Mouse (Mus musculus): ENCODE results near the gene Pagr1b.

Gene Pagr1b

DNA sequence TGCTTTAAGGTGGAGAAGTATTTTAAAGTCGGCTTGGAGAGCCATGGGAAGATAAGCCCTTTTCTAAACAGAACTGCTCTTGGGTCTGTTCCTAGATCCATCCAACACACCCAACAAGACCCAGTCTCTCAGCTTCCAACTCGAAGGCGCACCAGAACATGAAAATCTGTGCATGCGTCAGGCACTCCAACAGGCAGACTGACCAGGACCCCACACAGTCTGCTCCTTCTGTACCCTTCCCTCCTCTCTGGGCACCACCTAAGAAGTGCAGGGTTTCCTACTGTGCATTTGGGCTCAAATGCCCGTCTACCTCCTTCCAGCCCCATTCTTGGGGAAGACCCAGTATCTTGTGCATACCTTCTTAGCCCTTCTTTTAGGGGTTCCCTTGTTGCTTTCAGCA, 4.2 kb upstream of the Pagr1b start:
- CTCF ChIA-PET = interaction anchor here (0.5 kb wide), 1 partner anchor 23 kb away, joined by 6 read pairs; no protein-coding TSS in a partner anchor

GRCm38 (mm10) chr7:127020031-127020430, 3.7 kb upstream of the Pagr1b start:
- CTCF ChIA-PET = interaction anchor here (0.5 kb wide), 1 partner anchor 23 kb away, joined by 6 read pairs; no protein-coding TSS in a partner anchor

DNA sequence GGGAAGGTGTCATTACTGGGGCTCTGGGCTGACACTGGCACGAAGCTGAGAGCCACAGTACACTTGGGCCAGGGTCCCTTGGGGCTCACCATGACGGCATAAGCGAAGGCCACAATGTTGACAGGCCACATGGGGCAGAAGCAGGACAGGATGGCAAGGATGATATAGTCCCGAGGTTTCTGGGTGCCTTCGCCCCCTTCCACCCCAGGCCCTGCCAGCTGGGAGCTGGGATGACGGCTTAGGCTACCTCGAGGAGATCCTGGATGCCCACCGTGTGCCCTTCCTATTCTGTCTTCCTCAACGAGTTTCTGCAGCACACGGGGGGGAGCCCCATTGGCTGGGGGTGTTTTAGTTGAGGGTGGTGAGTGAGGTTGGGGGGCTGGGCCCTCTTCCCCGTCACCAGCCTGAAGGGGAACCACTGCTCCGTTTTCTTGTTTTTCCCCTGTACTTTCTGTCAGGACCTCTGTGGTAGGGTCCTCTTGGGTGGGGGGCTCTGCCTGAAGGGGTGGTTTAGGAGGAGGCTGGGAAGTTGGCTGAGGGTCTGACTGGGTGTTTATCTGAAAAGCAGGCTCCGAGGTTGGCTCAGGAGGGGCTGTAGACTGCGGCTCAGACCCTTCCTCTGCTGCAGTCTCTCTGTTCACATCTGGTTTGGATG, 3.1 kb upstream of the Pagr1b start:
- CTCF ChIA-PET = no interaction called here

- CTCF ChIA-PET = interaction anchor here (0.5 kb wide), 1 partner anchor 229 kb away, joined by 3 read pairs; no protein-coding TSS in a partner anchor
These were observed 2.4 kb upstream of the Pagr1b start for GRCm38 (mm10) chr7:127018416-127019305.

DNA sequence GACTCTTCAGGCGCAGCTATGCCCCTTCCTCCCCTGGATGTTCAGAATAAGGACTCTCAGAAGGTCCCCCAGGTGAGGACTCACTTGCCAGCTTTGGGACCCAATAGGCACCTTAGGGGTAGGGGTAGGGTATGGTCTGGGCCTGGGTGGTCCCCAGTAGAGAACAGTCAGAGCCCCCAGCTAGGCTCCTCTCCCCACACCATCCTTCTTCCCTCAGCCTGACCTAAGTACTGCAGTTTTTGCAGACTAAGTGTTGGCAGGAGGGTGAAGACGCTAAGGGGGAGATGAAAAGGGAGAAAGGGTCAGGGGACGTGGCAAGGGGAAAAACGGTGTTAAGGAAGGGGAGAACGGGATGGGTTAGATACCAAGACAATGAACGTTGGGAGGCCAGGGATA, 1.7 kb upstream of the Pagr1b start:
- CTCF ChIA-PET = interaction anchor here (1.1 kb wide), 1 partner anchor 12 kb away, joined by 3 read pairs; no protein-coding TSS in a partner anchor

DNA sequence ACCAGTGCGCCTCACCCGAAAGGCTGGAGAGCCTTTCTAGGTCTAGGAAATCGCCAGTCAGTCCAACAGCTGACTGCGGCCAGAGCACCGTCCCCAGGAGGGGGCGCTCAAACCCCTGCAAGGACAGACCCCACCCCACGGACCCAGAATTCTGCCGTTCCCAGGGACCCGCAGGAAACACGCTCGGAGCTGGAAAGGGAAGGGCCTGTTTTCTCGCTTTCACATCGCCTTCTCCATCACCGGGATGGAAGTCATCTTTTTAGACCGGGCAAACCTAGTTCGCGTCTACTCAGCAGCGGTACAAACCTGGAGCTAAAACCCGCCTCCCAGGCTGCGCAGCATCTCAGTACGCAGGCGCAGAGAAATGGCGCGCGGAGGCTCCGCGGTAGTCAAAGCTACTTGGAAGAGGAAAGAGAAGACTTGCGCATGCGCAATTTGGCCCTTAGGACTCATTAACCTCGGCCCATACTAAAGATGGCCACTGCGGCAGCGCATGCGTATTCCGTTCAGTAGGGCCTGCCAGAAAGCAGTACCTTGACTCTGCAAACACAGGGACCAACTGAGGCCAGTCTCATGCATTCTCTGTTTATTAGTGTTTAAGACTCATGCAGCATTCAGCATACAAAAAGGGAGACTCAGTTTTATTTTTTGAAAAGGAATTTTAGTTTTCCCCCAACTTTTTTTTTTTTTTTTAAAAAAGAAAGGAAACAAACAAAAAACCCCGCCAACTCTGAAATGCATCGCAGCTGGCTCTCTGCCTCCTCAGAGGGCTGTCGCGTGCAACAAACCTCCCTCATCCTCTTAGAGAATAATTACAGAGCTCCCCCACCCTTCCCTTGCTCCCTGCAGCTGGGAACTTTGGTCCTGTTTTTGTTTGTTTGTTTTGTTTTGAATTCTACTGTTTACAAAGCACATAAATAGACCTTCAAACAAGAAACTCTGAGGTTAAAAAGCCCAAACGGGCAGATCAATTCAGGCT, 976 bp upstream of the Pagr1b start, which contains the start of gene Pagr1a:
Pagr1a (minus strand) TSS at position 382 of the 979 bp plus-strand sequence.
- CTCF ChIA-PET = interaction anchor here (0.8 to 1.1 kb wide), 2 partner anchors 11 to 87 kb away, joined by 3 to 4 read pairs; no protein-coding TSS in a partner anchor

GRCm38 (mm10) chr7:127016486-127016938, 228 bp upstream of the Pagr1b start:
- CTCF ChIA-PET = interaction anchor here (0.6 to 0.8 kb wide), 2 partner anchors 87 to 203 kb away, joined by 4 to 14 read pairs; no protein-coding TSS in a partner anchor

DNA sequence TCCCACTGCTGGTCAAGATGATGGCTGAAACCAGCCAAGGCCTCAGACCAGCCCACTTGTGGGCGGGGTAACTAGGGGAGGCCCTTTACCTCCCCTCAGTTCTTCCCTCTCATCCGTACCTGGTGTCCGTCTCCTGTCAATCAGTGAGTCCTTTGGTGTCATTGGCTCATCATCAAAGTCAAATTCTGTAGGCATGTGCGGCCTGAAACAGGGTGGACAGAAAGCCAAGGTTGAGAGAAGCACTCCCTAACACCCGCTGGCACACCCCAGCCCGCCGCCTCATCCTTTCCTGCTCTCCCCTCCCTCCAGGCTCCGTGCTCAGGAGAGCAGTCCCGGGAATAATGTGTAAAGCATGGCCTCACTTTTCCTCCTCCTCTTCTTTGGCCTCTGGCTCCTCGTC, 203 bp downstream of the Pagr1b start:
- CTCF ChIA-PET = interaction anchor here (0.6 to 0.8 kb wide), 2 partner anchors 88 to 203 kb away, joined by 4 to 14 read pairs; no protein-coding TSS in a partner anchor

DNA sequence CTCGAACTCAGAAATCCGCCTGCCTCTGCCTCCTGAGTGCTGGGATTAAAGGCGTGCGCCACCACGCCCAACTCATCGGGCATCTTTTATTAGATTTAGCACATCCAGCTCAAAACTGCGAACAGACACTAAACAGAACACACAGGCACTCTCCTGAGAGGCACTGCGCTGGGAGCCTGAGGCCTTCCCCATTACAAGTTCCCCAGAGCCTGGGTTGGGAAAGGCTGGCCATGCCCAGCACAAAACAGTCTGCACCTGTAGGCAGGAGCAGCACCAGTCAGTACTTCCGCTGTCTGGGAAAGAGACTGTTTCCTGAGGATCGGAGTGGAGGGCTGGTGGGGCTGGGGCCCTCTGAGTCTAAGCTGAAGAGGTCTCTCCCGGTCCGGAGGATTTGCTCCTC, 1.3 kb downstream of the Pagr1b start:
- CTCF ChIA-PET = interaction anchor here (0.5 to 0.6 kb wide), 3 partner anchors 10 to 1123 kb away, joined by 3 to 12 read pairs (median 3); partner anchors contain the start of gene Maz

GRCm38 (mm10) chr7:127014320-127014719, 2.0 kb downstream of the Pagr1b start, which contains the start of gene Mvp:
Mvp (minus strand) TSS chr7:127014621.
- CTCF ChIA-PET = interaction anchor here (0.5 to 0.6 kb wide), 2 partner anchors 9 to 12 kb away, joined by 3 to 12 read pairs; partner anchors contain the start of gene Maz

- CTCF ChIA-PET = no interaction called here
These were observed 2.9 kb downstream of the Pagr1b start for GRCm38 (mm10) chr7:127013385-127013784.

DNA sequence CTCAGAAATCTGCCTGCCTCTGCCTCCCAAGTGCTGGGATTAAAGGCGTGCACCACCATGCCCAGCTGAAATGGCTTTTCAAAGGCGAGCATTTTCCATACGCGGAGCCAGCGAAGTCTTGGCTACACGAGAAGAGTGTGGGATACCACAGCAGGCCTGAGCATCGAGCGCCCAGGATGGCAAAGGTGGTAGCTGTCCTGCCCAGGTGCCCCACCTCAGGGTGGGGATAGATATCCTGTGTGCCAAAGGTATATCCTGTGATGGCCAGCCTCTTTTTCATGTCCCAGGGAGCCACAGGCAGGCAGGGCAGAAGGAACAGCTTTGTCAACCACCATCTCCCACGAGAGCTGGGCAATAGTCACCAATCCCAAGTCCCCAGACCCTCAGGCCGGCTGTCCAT, 3.4 kb downstream of the Pagr1b start:
- CTCF ChIA-PET = interaction anchor here (1.1 kb wide), 1 partner anchor 51 kb away, joined by 7 read pairs; no protein-coding TSS in a partner anchor

DNA sequence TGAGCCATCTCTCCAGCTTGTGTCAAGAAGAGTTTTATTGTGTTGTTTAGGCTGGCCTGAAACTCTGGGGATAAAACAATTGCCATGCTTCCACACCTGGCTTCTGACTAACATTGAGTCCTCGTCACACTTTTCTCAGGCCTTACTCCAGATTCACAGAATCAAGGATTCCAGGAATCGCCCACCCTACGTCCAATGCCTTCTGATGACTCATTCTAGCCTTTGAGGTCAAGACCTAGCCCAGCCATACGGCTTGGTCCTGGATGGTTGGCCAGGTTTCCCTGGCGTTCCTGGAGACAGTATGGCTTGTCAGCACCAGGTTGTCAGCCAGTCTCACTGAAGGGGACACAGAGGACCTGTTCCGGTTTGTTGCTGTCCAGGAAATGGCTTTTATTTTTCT, 3.9 kb downstream of the Pagr1b start:
- CTCF ChIA-PET = interaction anchor here (1.1 kb wide), 1 partner anchor 50 kb away, joined by 7 read pairs; no protein-coding TSS in a partner anchor

- CTCF ChIA-PET = interaction anchor here (0.7 to 1.1 kb wide), 2 partner anchors 15 to 50 kb away, joined by 4 to 7 read pairs; no protein-coding TSS in a partner anchor
These were observed 4.6 kb downstream of the Pagr1b start for GRCm38 (mm10) chr7:127011717-127012116.

GRCm38 (mm10) chr7:127011051-127011450, 5.2 kb downstream of the Pagr1b start:
- CTCF ChIA-PET = interaction anchor here (0.7 kb wide), 1 partner anchor 15 kb away, joined by 4 read pairs; no protein-coding TSS in a partner anchor

DNA sequence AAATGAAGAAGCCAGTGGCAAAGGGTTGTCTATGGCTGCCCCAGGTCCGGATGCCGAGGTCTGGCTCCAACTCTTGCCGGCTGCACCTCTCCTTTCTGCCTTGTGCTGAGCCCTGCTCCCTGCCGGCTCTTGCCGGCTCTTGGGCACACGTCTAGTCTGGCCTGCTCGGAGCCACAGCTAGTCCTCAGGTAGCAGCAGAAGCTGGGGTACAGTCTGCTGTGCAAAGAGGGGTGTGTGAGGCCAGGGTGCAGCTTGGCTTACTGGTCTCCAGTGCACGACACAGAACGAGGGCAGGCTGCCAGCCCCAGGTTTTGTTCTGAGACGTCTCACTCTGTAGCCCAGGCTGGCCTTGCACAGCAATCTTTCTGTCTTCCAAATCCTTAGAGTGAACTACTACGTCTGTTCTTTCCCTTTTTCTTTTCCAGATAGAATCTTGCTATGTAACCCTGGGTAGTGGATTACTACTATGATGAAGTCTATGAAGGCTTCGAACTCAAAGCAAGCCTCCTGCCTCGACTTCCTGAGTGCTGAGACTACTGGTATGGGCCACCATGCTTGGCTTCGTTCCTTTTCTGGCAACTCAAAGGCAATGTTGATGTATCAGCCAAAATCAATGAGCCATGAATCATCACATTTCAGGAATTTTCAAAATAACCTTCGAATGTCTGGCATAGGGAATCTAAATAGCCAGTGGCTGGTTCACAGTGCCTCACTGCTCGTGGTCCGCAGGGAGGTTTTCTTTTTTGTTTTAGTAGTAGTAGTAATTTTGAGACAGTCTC, 6.8 kb downstream of the Pagr1b start:
- CTCF ChIA-PET = no interaction called here

- CTCF ChIA-PET = no interaction called here
These were observed 7.9 kb downstream of the Pagr1b start for GRCm38 (mm10) chr7:127008239-127009019.

DNA sequence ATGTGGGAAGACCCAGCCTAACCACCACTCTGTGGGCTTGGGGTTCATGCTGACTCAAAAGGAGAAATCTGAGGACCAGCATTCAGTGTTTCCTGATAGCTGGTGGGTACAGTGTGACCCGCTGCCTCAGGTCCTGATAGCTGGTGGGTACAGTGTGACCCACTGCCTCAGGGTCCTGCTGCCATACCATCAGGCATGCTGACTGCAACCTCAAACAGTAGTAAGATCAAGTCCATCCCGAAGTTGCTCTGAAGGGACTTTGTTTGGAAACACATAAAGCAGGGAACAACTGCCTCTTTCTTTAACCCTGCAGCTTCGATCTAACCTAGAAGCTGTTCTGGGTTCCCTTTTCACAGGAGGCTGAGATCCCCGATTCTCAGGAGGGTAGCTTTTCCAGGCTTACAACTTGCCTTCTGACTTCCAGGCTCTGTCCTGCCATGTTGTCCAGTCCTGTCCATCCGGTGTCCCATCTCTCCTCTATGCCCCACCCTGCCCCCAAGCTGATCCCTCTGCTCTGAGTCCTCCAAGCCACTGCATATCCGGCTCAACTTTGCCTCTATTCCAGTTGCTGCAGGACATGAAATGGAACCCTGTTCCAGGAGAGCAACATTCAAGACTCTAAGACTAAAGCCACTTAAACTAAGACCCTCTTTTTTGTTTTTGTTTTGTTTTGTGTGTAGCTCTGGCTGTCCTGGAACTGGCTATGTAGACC, 8.8 kb downstream of the Pagr1b start:
- CTCF ChIA-PET = interaction anchor here (0.7 kb wide), 1 partner anchor 15 kb away, joined by 4 read pairs; no protein-coding TSS in a partner anchor
